Mouse (Mus musculus): ENCODE results near the gene Wfdc11.

Gene Wfdc11

GRCm38 (mm10) chr2:164638696-164639095 is 35.2 kb downstream of the Wfdc11 start, which contains the start of gene Wfdc16:
TSS of gene Wfdc16 (minus strand) at chr2:164638796.
- no peak for DNase-seq

GRCm38 (mm10) chr2:164635266-164635665 is 38.6 kb downstream of the Wfdc11 start:
- DNase-seq: no peak

GRCm38 (mm10) chr2:164621775-164622174 is 52.1 kb downstream of the Wfdc11 start:
- no peak for DNase-seq

DNA sequence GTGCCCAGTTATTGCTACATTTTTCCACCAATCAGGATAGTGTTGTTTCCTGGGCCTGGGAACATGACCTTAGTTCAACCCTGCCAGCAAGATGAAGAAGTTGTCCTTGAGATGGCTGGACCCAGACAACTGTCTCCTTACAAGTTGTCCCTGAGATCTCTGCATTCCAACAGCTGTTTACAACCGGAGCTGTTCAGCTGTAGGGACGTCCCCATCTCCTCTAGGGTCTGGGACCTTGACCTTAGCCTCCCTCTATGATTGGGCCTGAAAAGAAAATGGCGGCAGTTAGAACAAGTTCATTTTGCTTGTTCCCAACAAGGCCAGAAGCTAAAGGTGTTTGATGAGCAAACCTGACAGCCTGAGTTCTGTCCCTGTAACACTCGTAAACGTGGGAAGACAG is 54.8 kb downstream of the Wfdc11 start:
- DNase-seq: no peak

GRCm38 (mm10) chr2:164615386-164615785 is 58.5 kb downstream of the Wfdc11 start:
- no peak for DNase-seq

- peak; percentile 21 for DNase-seq
These were observed 60.4 kb downstream of the Wfdc11 start, which contains the start of the genes Wfdc6b and Wfdc8 for GRCm38 (mm10) chr2:164613471-164613870. TSS of gene Wfdc6b (plus strand) at chr2:164613522. TSS of gene Wfdc8 (minus strand) at chr2:164613626.
